27 mouse cellular contexts compared by ENCODE assay signal in genomic region chr17:31795893-31796292, GRCm38 (mm10).
"Had no signal": no experiment of that assay in that cellular context is flagged by ENCODE, and none has a peak within 500 bp of the region (broad histone marks: within the 10 kb centered on the region; RNA-seq: fewer than 3 reads in every experiment).

No protein-coding gene starts in this region.

- H3K36me3 ChIP-seq: heart, embryonic 10.5 days; heart, embryonic 12.5 days; hindbrain, embryonic 10.5 days; hindbrain, embryonic 12.5 days; intestine, embryonic 15.5 days; limb, embryonic 10.5 days; limb, embryonic 12.5 days; liver, embryonic 13.5 days; liver, embryonic 15.5 days had no signal

- DNase-seq: gastrocnemius, adult 2 months; gastrocnemius, postnatal 10 days; gastrocnemius, postnatal 25 days; heart, postnatal 14 days; heart, postnatal 36 days; kidney, adult 18-20 months; kidney, adult 8-10 months; kidney, postnatal 10 days; kidney, postnatal 25 days; kidney, postnatal 4 days; liver; liver, embryonic 13.5 days had no signal

- H3K9ac ChIP-seq: heart, embryonic 12.5 days; hindbrain, embryonic 12.5 days; hindbrain, embryonic 14.5 days; intestine, embryonic 15.5 days; limb, embryonic 12.5 days; liver, embryonic 13.5 days; liver, embryonic 15.5 days had no signal

- H3K27ac ChIP-seq: gastrocnemius, adult 2 months; heart, embryonic 10.5 days; hindbrain, embryonic 10.5 days; hindbrain, embryonic 12.5 days; hindbrain, embryonic 14.5 days; intestine, embryonic 15.5 days; layer of hippocampus, adult 2 months; left cerebral cortex, adult 2 months; limb, embryonic 10.5 days; limb, embryonic 12.5 days; liver, embryonic 13.5 days; liver, embryonic 15.5 days had no signal

- H3K4me2 ChIP-seq: heart, embryonic 12.5 days; hindbrain, embryonic 12.5 days; hindbrain, embryonic 14.5 days; intestine, embryonic 15.5 days; limb, embryonic 12.5 days; liver, embryonic 11.5 days; liver, embryonic 13.5 days; liver, embryonic 15.5 days had no signal

- H3K4me3 ChIP-seq: gastrocnemius, adult 2 months; heart, embryonic 10.5 days; heart, embryonic 12.5 days; hindbrain, embryonic 10.5 days; hindbrain, embryonic 12.5 days; intestine, embryonic 15.5 days; layer of hippocampus, adult 2 months; left cerebral cortex, adult 2 months; limb, embryonic 10.5 days; limb, embryonic 12.5 days; liver, embryonic 13.5 days; liver, embryonic 15.5 days had no signal

- H3K9me3 ChIP-seq: heart, embryonic 10.5 days; heart, embryonic 12.5 days; hindbrain, embryonic 10.5 days; hindbrain, embryonic 12.5 days; intestine, embryonic 15.5 days; limb, embryonic 10.5 days; limb, embryonic 12.5 days; liver, embryonic 13.5 days; liver, embryonic 15.5 days had no signal

- ATAC-seq: hindbrain, embryonic 16.5 days; inflammation-experienced regulatory T-cells, adult 6 months; intestine, embryonic 15.5 days; intestine, postnatal 0 days had no signal

- H3K27me3 ChIP-seq: hindbrain, embryonic 12.5 days; intestine, embryonic 15.5 days; limb, embryonic 12.5 days; liver, embryonic 13.5 days; liver, embryonic 15.5 days had no signal
